Mouse (Mus musculus): ENCODE results near the gene Uck2. TPM values are rescaled to one million over a fixed set of nuclear protein-coding genes. Genes with fewer than 3 reads are reported as not detected.

Uck2 gene
- polyA plus RNA-seq, 1 experiment from 2014 or later = 49.6 TPM

- WGBS = 85% methylated on average over 19 of the region's 19 CpGs
- no peaks in the 10 kb centered on the region for H3K36me3 ChIP-seq (replicated peaks; ENCODE audit: control insufficient read depth, insufficient read depth)
- no peak overlapping the region for H3K9ac ChIP-seq
- H3K4me3 ChIP-seq (replicated peaks; ENCODE audit: low read length) = no peak overlapping the region
- ATAC-seq (ENCODE audit: low FRiP score) (no peak), DNase-seq (ENCODE audit: low spot score) (no peak)
- no peak overlapping the region for H3K4me2 ChIP-seq (replicated peaks)
- no peaks in the 10 kb centered on the region for H3K9me3 ChIP-seq (ENCODE audit: control insufficient read depth, low read length)
- no peak overlapping the region for H3K27ac ChIP-seq
- no peaks in the 10 kb centered on the region for H3K27me3 ChIP-seq (ENCODE audit: control insufficient read depth, insufficient read depth, low read length)
- peaks cover 13% of the 10 kb centered on the region for H3K4me1 ChIP-seq (replicated peaks; ENCODE audit: control insufficient read depth, insufficient read depth, low read length)
Measured at GRCm38 (mm10) chr1:167249252-167249651, 35.9 kb downstream of the Uck2 start.

GRCm38 (mm10) chr1:167247886-167248285, 37.2 kb downstream of the Uck2 start:
- no peaks in the 10 kb centered on the region for H3K27me3 ChIP-seq (ENCODE audit: control insufficient read depth, insufficient read depth, low read length)
- 65% methylated on average over 9 of the region's 9 CpGs for WGBS
- no peaks in the 10 kb centered on the region for H3K9me3 ChIP-seq (ENCODE audit: control insufficient read depth, low read length)
- H3K36me3 ChIP-seq (replicated peaks; ENCODE audit: control insufficient read depth, insufficient read depth) = no peaks in the 10 kb centered on the region
- no peak overlapping the region for H3K4me3 ChIP-seq (replicated peaks; ENCODE audit: low read length)
- ATAC-seq (ENCODE audit: low FRiP score) (no peak), DNase-seq (ENCODE audit: low spot score) (no peak)
- H3K4me1 ChIP-seq (replicated peaks; ENCODE audit: control insufficient read depth, insufficient read depth, low read length) = peaks cover 13% of the 10 kb centered on the region
- H3K27ac ChIP-seq = no peak overlapping the region
- H3K4me2 ChIP-seq (replicated peaks) = no peak overlapping the region
- no peak overlapping the region for H3K9ac ChIP-seq

- no peak for DNase-seq (ENCODE audit: low spot score)
- H3K36me3 ChIP-seq (replicated peaks; ENCODE audit: control insufficient read depth, insufficient read depth) = no peaks in the 10 kb centered on the region
- no peak overlapping the region for H3K4me2 ChIP-seq (replicated peaks)
- H3K27ac ChIP-seq = no peak overlapping the region
- no peak overlapping the region for H3K4me3 ChIP-seq (replicated peaks; ENCODE audit: low read length)
- H3K9ac ChIP-seq = no peak overlapping the region
- H3K9me3 ChIP-seq (ENCODE audit: control insufficient read depth, low read length) = no peaks in the 10 kb centered on the region
- 65% methylated on average over 8 of the region's 8 CpGs for WGBS
- no peak for ATAC-seq (ENCODE audit: low FRiP score)
- H3K4me1 ChIP-seq (replicated peaks; ENCODE audit: control insufficient read depth, insufficient read depth, low read length) = peaks cover 19% of the 10 kb centered on the region
- no peaks in the 10 kb centered on the region for H3K27me3 ChIP-seq (ENCODE audit: control insufficient read depth, insufficient read depth, low read length)
Measured at GRCm38 (mm10) chr1:167246976-167247375, 38.1 kb downstream of the Uck2 start.

- no peak overlapping the region for H3K4me3 ChIP-seq (replicated peaks; ENCODE audit: low read length)
- H3K9ac ChIP-seq = no peak overlapping the region
- DNase-seq (ENCODE audit: low spot score) (no peak), ATAC-seq (ENCODE audit: low FRiP score) (no peak)
- no peaks in the 10 kb centered on the region for H3K27me3 ChIP-seq (ENCODE audit: control insufficient read depth, insufficient read depth, low read length)
- no peak overlapping the region for H3K4me2 ChIP-seq (replicated peaks)
- 76% methylated on average over 9 of the region's 9 CpGs for WGBS
- H3K9me3 ChIP-seq (ENCODE audit: control insufficient read depth, low read length) = no peaks in the 10 kb centered on the region
- peaks cover 26% of the 10 kb centered on the region for H3K4me1 ChIP-seq (replicated peaks; ENCODE audit: control insufficient read depth, insufficient read depth, low read length)
- H3K36me3 ChIP-seq (replicated peaks; ENCODE audit: control insufficient read depth, insufficient read depth) = no peaks in the 10 kb centered on the region
- H3K27ac ChIP-seq = no peak overlapping the region
Measured at GRCm38 (mm10) chr1:167246275-167246674, 38.8 kb downstream of the Uck2 start.

- Histone ChIP-seq H3K36me3 (replicated peaks; ENCODE audit: control insufficient read depth, insufficient read depth) (no peaks in the 10 kb centered on the region), H3K4me2 (replicated peaks) (no peak overlapping the region), H3K9me3 (ENCODE audit: control insufficient read depth, low read length) (no peaks in the 10 kb centered on the region), H3K27ac (no peak overlapping the region), H3K4me3 (replicated peaks; ENCODE audit: low read length) (no peak overlapping the region), H3K4me1 (replicated peaks; ENCODE audit: control insufficient read depth, insufficient read depth, low read length) (peaks cover 28% of the 10 kb centered on the region), H3K9ac (no peak overlapping the region), H3K27me3 (ENCODE audit: control insufficient read depth, insufficient read depth, low read length) (no peaks in the 10 kb centered on the region)
- WGBS = 82% methylated on average over 9 of the region's 9 CpGs
- DNase-seq (ENCODE audit: low spot score) (no peak), ATAC-seq (ENCODE audit: low FRiP score) (no peak)
Measured at GRCm38 (mm10) chr1:167245180-167245641, 39.9 kb downstream of the Uck2 start.

- Histone ChIP-seq H3K27me3 (ENCODE audit: control insufficient read depth, insufficient read depth, low read length) (no peaks in the 10 kb centered on the region), H3K4me3 (replicated peaks; ENCODE audit: low read length) (no peak overlapping the region), H3K9ac (no peak overlapping the region), H3K4me2 (replicated peaks) (no peak overlapping the region), H3K9me3 (ENCODE audit: control insufficient read depth, low read length) (no peaks in the 10 kb centered on the region), H3K27ac (no peak overlapping the region), H3K4me1 (replicated peaks; ENCODE audit: control insufficient read depth, insufficient read depth, low read length) (peaks cover 35% of the 10 kb centered on the region), H3K36me3 (replicated peaks; ENCODE audit: control insufficient read depth, insufficient read depth) (no peaks in the 10 kb centered on the region)
- DNase-seq (ENCODE audit: low spot score) (no peak), ATAC-seq (ENCODE audit: low FRiP score) (0 out of 2 replicates have a peak, but pooled peaks have one; percentile 9)
- WGBS = 38% methylated on average over 7 of the region's 7 CpGs
Measured at GRCm38 (mm10) chr1:167242191-167242681, 42.9 kb downstream of the Uck2 start.

GRCm38 (mm10) chr1:167241487-167241886, 43.6 kb downstream of the Uck2 start:
- Histone ChIP-seq H3K27me3 (ENCODE audit: control insufficient read depth, insufficient read depth, low read length) (no peaks in the 10 kb centered on the region), H3K9me3 (ENCODE audit: control insufficient read depth, low read length) (no peaks in the 10 kb centered on the region), H3K9ac (no peak overlapping the region), H3K27ac (no peak overlapping the region), H3K4me1 (replicated peaks; ENCODE audit: control insufficient read depth, insufficient read depth, low read length) (peaks cover 30% of the 10 kb centered on the region), H3K36me3 (replicated peaks; ENCODE audit: control insufficient read depth, insufficient read depth) (peaks cover under 1% of the 10 kb centered on the region; the same call in 1 of the 2 replicates), H3K4me2 (replicated peaks) (no peak overlapping the region), H3K4me3 (replicated peaks; ENCODE audit: low read length) (no peak overlapping the region)
- ATAC-seq (ENCODE audit: low FRiP score) (no peak), DNase-seq (ENCODE audit: low spot score) (no peak)
- WGBS = 75% methylated on average over 3 of the region's 3 CpGs

GRCm38 (mm10) chr1:167240361-167240760, 44.8 kb downstream of the Uck2 start:
- no peak overlapping the region for H3K4me3 ChIP-seq (replicated peaks; ENCODE audit: low read length)
- H3K4me2 ChIP-seq (replicated peaks) = no peak overlapping the region
- H3K36me3 ChIP-seq (replicated peaks; ENCODE audit: control insufficient read depth, insufficient read depth) = peaks cover 11% of the 10 kb centered on the region; the same call in 1 of the 2 replicates
- peaks cover 30% of the 10 kb centered on the region for H3K4me1 ChIP-seq (replicated peaks; ENCODE audit: control insufficient read depth, insufficient read depth, low read length)
- DNase-seq (ENCODE audit: low spot score) (no peak), ATAC-seq (ENCODE audit: low FRiP score) (no peak)
- H3K9me3 ChIP-seq (ENCODE audit: control insufficient read depth, low read length) = no peaks in the 10 kb centered on the region
- no peak overlapping the region for H3K27ac ChIP-seq
- no peak overlapping the region for H3K9ac ChIP-seq
- WGBS = 19% methylated on average over 5 of the region's 5 CpGs
- no peaks in the 10 kb centered on the region for H3K27me3 ChIP-seq (ENCODE audit: control insufficient read depth, insufficient read depth, low read length)

- H3K27ac ChIP-seq = no peak overlapping the region
- peaks cover 30% of the 10 kb centered on the region for H3K4me1 ChIP-seq (replicated peaks; ENCODE audit: control insufficient read depth, insufficient read depth, low read length)
- no peaks in the 10 kb centered on the region for H3K27me3 ChIP-seq (ENCODE audit: control insufficient read depth, insufficient read depth, low read length)
- DNase-seq (ENCODE audit: low spot score) = no peak
- WGBS = 34% methylated on average over 12 of the region's 12 CpGs
- no peaks in the 10 kb centered on the region for H3K9me3 ChIP-seq (ENCODE audit: control insufficient read depth, low read length)
- H3K4me2 ChIP-seq (replicated peaks) = no peak overlapping the region
- H3K36me3 ChIP-seq (replicated peaks; ENCODE audit: control insufficient read depth, insufficient read depth) = peaks cover 14% of the 10 kb centered on the region; the same call in 1 of the 2 replicates
- no peak for ATAC-seq (ENCODE audit: low FRiP score)
- no peak overlapping the region for H3K9ac ChIP-seq
- no peak overlapping the region for H3K4me3 ChIP-seq (replicated peaks; ENCODE audit: low read length)
Measured at GRCm38 (mm10) chr1:167239916-167240315, 45.2 kb downstream of the Uck2 start.

- H3K4me3 ChIP-seq (replicated peaks; ENCODE audit: low read length) = no peak overlapping the region
- H3K27ac ChIP-seq = no peak overlapping the region
- H3K36me3 ChIP-seq (replicated peaks; ENCODE audit: control insufficient read depth, insufficient read depth) = peaks cover 25% of the 10 kb centered on the region
- 79% methylated on average over 11 of the region's 11 CpGs for WGBS
- H3K9ac ChIP-seq = no peak overlapping the region
- peaks cover 30% of the 10 kb centered on the region for H3K4me1 ChIP-seq (replicated peaks; ENCODE audit: control insufficient read depth, insufficient read depth, low read length)
- no peak overlapping the region for H3K4me2 ChIP-seq (replicated peaks)
- H3K9me3 ChIP-seq (ENCODE audit: control insufficient read depth, low read length) = no peaks in the 10 kb centered on the region
- H3K27me3 ChIP-seq (ENCODE audit: control insufficient read depth, insufficient read depth, low read length) = no peaks in the 10 kb centered on the region
- ATAC-seq (ENCODE audit: low FRiP score) = no peak
- no peak for DNase-seq (ENCODE audit: low spot score)
Measured at GRCm38 (mm10) chr1:167237798-167238197, 47.3 kb downstream of the Uck2 start.

All from hindbrain, embryonic 14.5 days (tissue).